15 mouse cellular contexts compared by ENCODE assay signal in the genomic region with DNA sequence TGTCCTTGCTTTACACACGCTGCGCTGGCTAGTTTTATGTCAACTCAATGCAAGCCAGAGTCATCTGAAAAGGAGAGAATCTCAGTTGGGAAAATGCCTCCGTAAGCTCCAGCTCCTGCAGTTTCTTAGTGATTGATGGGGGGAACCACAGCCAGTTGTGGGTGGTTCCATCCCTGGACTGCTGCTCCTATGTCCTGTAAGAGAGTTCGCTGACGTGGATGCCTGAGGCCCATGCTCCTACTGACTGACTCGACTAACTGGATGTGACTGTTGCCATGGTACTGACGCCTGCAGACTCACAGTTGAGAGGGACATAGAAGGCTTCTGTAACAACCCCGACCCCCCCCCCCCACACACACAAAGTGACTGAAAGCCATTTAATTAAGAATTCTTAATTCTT. TPM values are rescaled to one million over a fixed set of nuclear protein-coding genes. Genes with fewer than 3 reads are reported as not detected.
A peak's percentile ranks its signal among the peaks of the same experiment; 100 is the strongest.
DNase-seq lines count a peak whose midpoint lies in the region; ATAC-seq and TF ChIP-seq lines count a peak whose summit lies in the region.
"Had no signal": no experiment of that assay in that cellular context is flagged by ENCODE, and none has a peak within 500 bp of the region (broad histone marks: within the 10 kb centered on the region; RNA-seq: fewer than 3 reads in every experiment).

No protein-coding gene starts in this region.

- no peak overlapping the region for H3K27ac ChIP-seq in hindbrain, embryonic 15.5 days (replicated peaks)
- no peak overlapping the region for H3K27ac ChIP-seq in hindbrain, embryonic 11.5 days (ENCODE audit: low read depth, low read length)
- no peak overlapping the region for H3K27ac ChIP-seq in midbrain, postnatal 0 days (ENCODE audit: low read depth, low read length)
- no peak overlapping the region for H3K27ac ChIP-seq in midbrain, embryonic 13.5 days
- H3K27ac ChIP-seq: embryonic facial prominence, embryonic 13.5 days; hindbrain, embryonic 10.5 days; liver, embryonic 15.5 days; neural tube, embryonic 15.5 days had no signal

- 46% methylated on average over 8 of the region's 8 CpGs for WGBS in hindbrain, embryonic 15.5 days
- 64% methylated on average over 8 of the region's 8 CpGs for WGBS in hindbrain, embryonic 11.5 days
- WGBS in midbrain, postnatal 0 days, result 64% methylated on average over 8 of the region's 8 CpGs
- WGBS in midbrain, embryonic 13.5 days, result 63% methylated on average over 8 of the region's 8 CpGs

- no peak overlapping the region for H3K4me2 ChIP-seq in hindbrain, embryonic 15.5 days
- no peak overlapping the region for H3K4me2 ChIP-seq in hindbrain, embryonic 11.5 days (replicated peaks; ENCODE audit: low read depth, low read length)
- H3K4me2 ChIP-seq in midbrain, postnatal 0 days (ENCODE audit: low read depth, low read length, poor library complexity, severe bottlenecking), result no peak overlapping the region
- H3K4me2 ChIP-seq in midbrain, embryonic 13.5 days (replicated peaks), result no peak overlapping the region
- H3K4me2 ChIP-seq: embryonic facial prominence, embryonic 13.5 days; liver, embryonic 15.5 days; neural tube, embryonic 15.5 days had no signal

- H3K36me3 ChIP-seq in hindbrain, embryonic 15.5 days, result peaks cover 23% of the 10 kb centered on the region
- 0 out of 2 replicates have a peak, but pooled peaks cover 3% of the 10 kb centered on the region for H3K36me3 ChIP-seq in hindbrain, embryonic 11.5 days (ENCODE audit: control insufficient read depth, insufficient read depth, low read length)
- peaks cover 23% of the 10 kb centered on the region for H3K36me3 ChIP-seq in midbrain, postnatal 0 days (ENCODE audit: insufficient read depth, low read length)
- peaks cover 32% of the 10 kb centered on the region for H3K36me3 ChIP-seq in midbrain, embryonic 13.5 days

- H3K9me3 ChIP-seq in hindbrain, embryonic 15.5 days, result no peaks in the 10 kb centered on the region
- H3K9me3 ChIP-seq in hindbrain, embryonic 11.5 days (ENCODE audit: control insufficient read depth, low read length), result no peaks in the 10 kb centered on the region
- H3K9me3 ChIP-seq in midbrain, postnatal 0 days (ENCODE audit: low read length), result no peaks in the 10 kb centered on the region
- no peaks in the 10 kb centered on the region for H3K9me3 ChIP-seq in midbrain, embryonic 13.5 days
- H3K9me3 ChIP-seq: embryonic facial prominence, embryonic 13.5 days; hindbrain, embryonic 10.5 days; liver, embryonic 15.5 days; neural tube, embryonic 15.5 days had no signal

- TF ChIP-seq CTCF in midbrain, postnatal 0 days (IDR thresholded peaks at IDR 0.05), result no peak

- ATAC-seq in hindbrain, embryonic 15.5 days (ENCODE audit: low FRiP score, low read depth), result peak; percentile 64; the same call in 1 of the 2 replicates
- no peak for ATAC-seq in hindbrain, embryonic 11.5 days (ENCODE audit: low FRiP score)
- no peak for ATAC-seq in midbrain, postnatal 0 days (ENCODE audit: low FRiP score)
- ATAC-seq in midbrain, embryonic 13.5 days, result no peak
- ATAC-seq: activated CD4-positive, CD25-positive, alpha-beta regulatory T cell, adult 4 months; intestine, embryonic 16.5 days had no signal

- no peaks in the 10 kb centered on the region for H3K27me3 ChIP-seq in hindbrain, embryonic 15.5 days
- no peaks in the 10 kb centered on the region for H3K27me3 ChIP-seq in hindbrain, embryonic 11.5 days (ENCODE audit: control insufficient read depth, insufficient read depth, low read length)
- no peaks in the 10 kb centered on the region for H3K27me3 ChIP-seq in midbrain, postnatal 0 days (ENCODE audit: insufficient read depth, low read length)
- H3K27me3 ChIP-seq in midbrain, embryonic 13.5 days, result no peaks in the 10 kb centered on the region
- H3K27me3 ChIP-seq: embryonic facial prominence, embryonic 13.5 days; liver, embryonic 15.5 days; neural tube, embryonic 15.5 days had no signal

- H3K9ac ChIP-seq in hindbrain, embryonic 15.5 days, result no peak overlapping the region
- H3K9ac ChIP-seq in hindbrain, embryonic 11.5 days (ENCODE audit: low read depth, low read length), result no peak overlapping the region
- H3K9ac ChIP-seq in midbrain, postnatal 0 days (replicated peaks; ENCODE audit: low read length, poor library complexity, severe bottlenecking), result no peak overlapping the region
- no peak overlapping the region for H3K9ac ChIP-seq in midbrain, embryonic 13.5 days (replicated peaks)
- H3K9ac ChIP-seq: embryonic facial prominence, embryonic 13.5 days; liver, embryonic 15.5 days; neural tube, embryonic 15.5 days had no signal

- H3K4me1 ChIP-seq in hindbrain, embryonic 15.5 days (replicated peaks), result peaks cover 12% of the 10 kb centered on the region; the same call in 1 of the 2 replicates
- no peaks in the 10 kb centered on the region for H3K4me1 ChIP-seq in hindbrain, embryonic 11.5 days (replicated peaks; ENCODE audit: control insufficient read depth, insufficient read depth, low read length)
- no peaks in the 10 kb centered on the region for H3K4me1 ChIP-seq in midbrain, postnatal 0 days (ENCODE audit: insufficient read depth, low read length)
- H3K4me1 ChIP-seq in midbrain, embryonic 13.5 days (replicated peaks), result 0 out of 2 replicates have a peak, but pooled peaks cover 5% of the 10 kb centered on the region

- no peak for DNase-seq in hindbrain, embryonic 11.5 days (ENCODE audit: low spot score)
- peak; percentile 9 for DNase-seq in midbrain, postnatal 0 days (ENCODE audit: low spot score)
- peak; percentile 44 for DNase-seq in kidney, postnatal 14 days
- no peak for DNase-seq in testis, postnatal 10 days (ENCODE audit: low spot score)
- DNase-seq in cerebellum, adult 11-12 months, result no peak
- DNase-seq: B cell, adult 2 months; gastrocnemius, postnatal 10 days had no signal

- no peak overlapping the region for H3K4me3 ChIP-seq in hindbrain, embryonic 15.5 days
- no peak overlapping the region for H3K4me3 ChIP-seq in hindbrain, embryonic 11.5 days (ENCODE audit: low read depth, low read length)
- no peak overlapping the region for H3K4me3 ChIP-seq in midbrain, postnatal 0 days (ENCODE audit: low read depth, low read length)
- no peak overlapping the region for H3K4me3 ChIP-seq in midbrain, embryonic 13.5 days (replicated peaks)
- H3K4me3 ChIP-seq: embryonic facial prominence, embryonic 13.5 days; hindbrain, embryonic 10.5 days; liver, embryonic 15.5 days; neural tube, embryonic 15.5 days had no signal

RNA-seq across cellular contexts. Expression of gene Tmem11, which starts 11.2 kb away (rescaled TPM):
- polyA plus RNA-seq in hindbrain, embryonic 15.5 days (2015; fragmentation: Nextera tagmentation; extraction: Ambion mirVana), result 58.6 and 58.8 TPM in 2 replicates
- 62.4 and 64.8 TPM in 2 replicates for polyA plus RNA-seq in hindbrain, embryonic 11.5 days (2014; fragmentation: Nextera tagmentation; extraction: Ambion mirVana)
- 47.1 and 53.4 TPM in 2 replicates for total RNA-seq in midbrain, postnatal 0 days (2014; rRNA removed)
- polyA plus RNA-seq in midbrain, postnatal 0 days (2015; fragmentation: Nextera tagmentation; extraction: Ambion mirVana), result 52.0 and 55.5 TPM in 2 replicates
- 55.1 and 57.4 TPM in 2 replicates for polyA plus RNA-seq in midbrain, embryonic 13.5 days (2015; fragmentation: Nextera tagmentation; extraction: Ambion mirVana)

RNA-seq across cellular contexts. Expression of gene Dhrs7b, which starts 37.5 kb away (rescaled TPM):
- polyA plus RNA-seq in hindbrain, embryonic 15.5 days (2015; fragmentation: Nextera tagmentation; extraction: Ambion mirVana), result 35.0 and 36.5 TPM in 2 replicates
- 23.5 and 30.5 TPM in 2 replicates for polyA plus RNA-seq in hindbrain, embryonic 11.5 days (2014; fragmentation: Nextera tagmentation; extraction: Ambion mirVana)
- 22.3 and 24.3 TPM in 2 replicates for total RNA-seq in midbrain, postnatal 0 days (2014; rRNA removed)
- 33.2 and 34.5 TPM in 2 replicates for polyA plus RNA-seq in midbrain, postnatal 0 days (2015; fragmentation: Nextera tagmentation; extraction: Ambion mirVana)
- polyA plus RNA-seq in midbrain, embryonic 13.5 days (2015; fragmentation: Nextera tagmentation; extraction: Ambion mirVana), result 28.2 and 28.4 TPM in 2 replicates

RNA-seq across cellular contexts. Expression of gene Natd1, which starts 46.6 kb away (rescaled TPM):
- polyA plus RNA-seq in hindbrain, embryonic 15.5 days (2015; fragmentation: Nextera tagmentation; extraction: Ambion mirVana), result 30.8 and 32.9 TPM in 2 replicates
- polyA plus RNA-seq in hindbrain, embryonic 11.5 days (2014; fragmentation: Nextera tagmentation; extraction: Ambion mirVana), result 18.8 and 19.8 TPM in 2 replicates
- total RNA-seq in midbrain, postnatal 0 days (2014; rRNA removed), result 28.7 and 33.5 TPM in 2 replicates
- 14.5 and 15.9 TPM in 2 replicates for polyA plus RNA-seq in midbrain, postnatal 0 days (2015; fragmentation: Nextera tagmentation; extraction: Ambion mirVana)
- 30.0 and 31.8 TPM in 2 replicates for polyA plus RNA-seq in midbrain, embryonic 13.5 days (2015; fragmentation: Nextera tagmentation; extraction: Ambion mirVana)

RNA-seq across cellular contexts. Expression of gene Shmt1, which starts 56.4 kb away (rescaled TPM):
- 10.0 TPM in 2 replicates for polyA plus RNA-seq in hindbrain, embryonic 15.5 days (2015; fragmentation: Nextera tagmentation; extraction: Ambion mirVana)
- polyA plus RNA-seq in hindbrain, embryonic 11.5 days (2014; fragmentation: Nextera tagmentation; extraction: Ambion mirVana), result 32.9 and 37.3 TPM in 2 replicates
- 5.6 and 6.5 TPM in 2 replicates for total RNA-seq in midbrain, postnatal 0 days (2014; rRNA removed)
- 3.1 and 3.7 TPM in 2 replicates for polyA plus RNA-seq in midbrain, postnatal 0 days (2015; fragmentation: Nextera tagmentation; extraction: Ambion mirVana)
- 15.5 and 16.2 TPM in 2 replicates for polyA plus RNA-seq in midbrain, embryonic 13.5 days (2015; fragmentation: Nextera tagmentation; extraction: Ambion mirVana)

Comparison
In these comparisons a context has a peak if more than half of its experiments do, and no peak if none do; other contexts are left out.
1. DNase-seq: peak in midbrain, postnatal 0 days (single experiment) and kidney, postnatal 14 days (single experiment); none in hindbrain, embryonic 11.5 days (single experiment), testis, postnatal 10 days (single experiment) and cerebellum, adult 11-12 months (single experiment).